7 mouse cellular contexts compared by ENCODE assay signal in the genomic region with DNA sequence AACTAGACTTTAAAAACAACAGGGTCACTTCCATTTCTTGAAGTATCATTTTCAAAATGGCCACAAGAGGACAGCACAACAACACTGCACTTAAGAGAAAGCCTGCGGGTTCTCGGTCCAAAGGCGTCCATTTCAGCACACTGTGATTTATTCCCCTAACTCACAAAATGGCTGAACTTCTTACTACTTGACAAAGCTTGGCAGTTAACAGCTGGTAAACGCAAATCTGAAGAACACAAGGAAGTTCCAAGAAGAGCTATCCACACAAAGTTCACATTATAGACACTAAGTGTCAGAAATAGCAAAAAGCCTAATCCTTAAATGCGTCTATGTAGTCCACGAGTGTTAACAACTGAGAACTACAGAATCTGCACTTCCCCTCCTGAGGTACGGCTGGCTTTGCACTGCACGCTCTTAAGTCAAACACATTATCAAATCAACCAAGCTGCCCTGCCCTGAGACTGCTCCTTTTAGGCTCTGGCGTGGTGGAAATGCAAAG. TPM values are rescaled to one million over a fixed set of nuclear protein-coding genes. Genes with fewer than 3 reads are reported as not detected.
DNase-seq lines count a peak whose midpoint lies in the region; ATAC-seq and TF ChIP-seq lines count a peak whose summit lies in the region.

No protein-coding gene starts in this region.

- peak overlapping the region; percentile 51 for H3K4me2 ChIP-seq in CH12.LX (ENCODE audit: insufficient read depth, low read depth, poor library complexity, severe bottlenecking)
- no peak overlapping the region for H3K4me2 ChIP-seq in embryonic facial prominence, embryonic 11.5 days (ENCODE audit: low read depth, low read length)
- peak overlapping the region; percentile 31 for H3K4me2 ChIP-seq in heart, embryonic 16.5 days (ENCODE audit: low read depth, low read length)

- H3K9ac ChIP-seq in CH12.LX (ENCODE audit: insufficient read depth, low read depth), result peak overlapping the region; percentile 66
- H3K9ac ChIP-seq in embryonic facial prominence, embryonic 11.5 days (replicated peaks; ENCODE audit: low read length), result no peak overlapping the region
- H3K9ac ChIP-seq in heart, embryonic 16.5 days (ENCODE audit: low read length), result peak overlapping the region; percentile 51

- peak; percentile 54; the same call in 1 of the 2 replicates for ATAC-seq in embryonic facial prominence, embryonic 11.5 days (replicated peaks; ENCODE audit: insufficient number of reproducible peaks, low FRiP score, low TSS enrichment, low read depth)
- ATAC-seq in heart, embryonic 16.5 days (replicated peaks; ENCODE audit: extremely low read depth, insufficient read depth, low FRiP score), result peak; percentile 68

- no peak overlapping the region for H3K4me3 ChIP-seq in CH12.LX (replicated peaks in 1 of 3; ENCODE audit: low read depth in 2 of 3, low read length in 2 of 3, poor library complexity in 1 of 3)
- no peak overlapping the region for H3K4me3 ChIP-seq in embryonic facial prominence, embryonic 11.5 days (ENCODE audit: low read depth, low read length)
- H3K4me3 ChIP-seq in heart, embryonic 16.5 days (ENCODE audit: low read length), result no peak overlapping the region

- DNase-seq in CH12.LX (ENCODE audit: extremely low read depth) (peak; percentile 88), WW6 (ENCODE audit: low read depth, low spot score) (peak; percentile 53)
- DNase-seq in embryonic facial prominence, embryonic 11.5 days (ENCODE audit: low spot score), result peak; percentile 83
- DNase-seq in kidney, postnatal 36 days, result peak; percentile 70 to 86
- peak; percentile 85 for DNase-seq in lung, postnatal 10 days
- DNase-seq in retina, adult 2 months (ENCODE audit: low read depth, low spot score), result peak; percentile 65

- no peaks in the 10 kb centered on the region for H3K27me3 ChIP-seq in CH12.LX (replicated peaks)
- no peaks in the 10 kb centered on the region for H3K27me3 ChIP-seq in embryonic facial prominence, embryonic 11.5 days (ENCODE audit: control insufficient read depth, insufficient read depth, low read length)
- H3K27me3 ChIP-seq in heart, embryonic 16.5 days (ENCODE audit: control insufficient read depth, insufficient read depth, low read length), result no peaks in the 10 kb centered on the region

- dilution Hi-C loops in CH12.LX (cut with MboI; ENCODE audit: extremely low pct_ligation_motif_present, extremely low pct_unique_long_range_greater_than_20kb, low sequenced_read_pairs), result no loop called here

- TF ChIP-seq POLR2A in CH12.LX (IDR thresholded peaks at IDR 0.05; ENCODE audit: low read depth, low read length), result peak; percentile 30; the same call in 1 of the 2 replicates

- TF ChIP-seq EP300 in CH12.LX (IDR thresholded peaks at IDR 0.05; ENCODE audit: low read length), result no peak

- in situ Hi-C loops in CH12.LX (cut with MboI; ENCODE audit: low pct_ligation_motif_present, low pct_unique_long_range_greater_than_20kb, low sequenced_read_pairs), result no loop called here

- peak; percentile 82 to 97 for TF ChIP-seq CTCF in CH12.LX (conservative IDR thresholded peaks at IDR 0.05 in 1 of 2, IDR thresholded peaks at IDR 0.05 in 1 of 2; ENCODE audit: low read depth in 2 of 2, low read length in 2 of 2)

- no peaks in the 10 kb centered on the region for H3K9me3 ChIP-seq in CH12.LX (replicated peaks; ENCODE audit: low read length)
- no peaks in the 10 kb centered on the region for H3K9me3 ChIP-seq in embryonic facial prominence, embryonic 11.5 days (replicated peaks; ENCODE audit: control insufficient read depth, low read length)
- no peaks in the 10 kb centered on the region for H3K9me3 ChIP-seq in heart, embryonic 16.5 days (replicated peaks; ENCODE audit: control insufficient read depth, low read length)

- H3K79me2 ChIP-seq in CH12.LX (replicated peaks; ENCODE audit: control insufficient read depth, extremely low read depth, insufficient read depth, poor library complexity, severe bottlenecking), result peaks cover 63% of the 10 kb centered on the region

- WGBS in embryonic facial prominence, embryonic 11.5 days, result 47% methylated on average over 9 of the region's 9 CpGs
- WGBS in heart, embryonic 16.5 days, result 16% methylated on average over 9 of the region's 9 CpGs

- peaks cover 48 to 67% of the 10 kb centered on the region in 2 experiments for H3K36me3 ChIP-seq in CH12.LX (replicated peaks in 1 of 2; ENCODE audit: control insufficient read depth in 1 of 2, insufficient read depth in 1 of 2, low read length in 1 of 2)
- H3K36me3 ChIP-seq in embryonic facial prominence, embryonic 11.5 days (replicated peaks; ENCODE audit: control insufficient read depth, insufficient read depth, low read depth, low read length), result no peaks in the 10 kb centered on the region
- H3K36me3 ChIP-seq in heart, embryonic 16.5 days (ENCODE audit: control insufficient read depth, insufficient read depth), result peaks cover 11% of the 10 kb centered on the region

- peak; percentile 98 for TF ChIP-seq RAD21 in CH12.LX (IDR thresholded peaks at IDR 0.05; ENCODE audit: low read depth, low read length)

- H3K4me1 ChIP-seq in CH12.LX (ENCODE audit: control insufficient read depth in 1 of 2, insufficient read depth in 2 of 2), result peaks cover 3 to 31% of the 10 kb centered on the region in 2 experiments
- H3K4me1 ChIP-seq in embryonic facial prominence, embryonic 11.5 days (ENCODE audit: control insufficient read depth, insufficient read depth, low read length), result no peaks in the 10 kb centered on the region
- peaks cover 24% of the 10 kb centered on the region for H3K4me1 ChIP-seq in heart, embryonic 16.5 days (ENCODE audit: control insufficient read depth, insufficient read depth, low read length)

- H3K27ac ChIP-seq in CH12.LX (ENCODE audit: insufficient read depth, low read depth), result peak overlapping the region; percentile 90
- H3K27ac ChIP-seq in embryonic facial prominence, embryonic 11.5 days (replicated peaks; ENCODE audit: low read depth, low read length), result peak overlapping the region; percentile 57; the same call in 1 of the 2 replicates
- H3K27ac ChIP-seq in heart, embryonic 16.5 days (ENCODE audit: low read length), result peak overlapping the region; percentile 95

TF ChIP-seq in CH12.LX, 34 proteins besides CTCF, POLR2A, EP300 and RAD21:
- TF ChIP-seq SMC3 (IDR thresholded peaks at IDR 0.05; ENCODE audit: low read depth, low read length) (peak; percentile 95), USF2 (conservative IDR thresholded peaks at IDR 0.05; ENCODE audit: low read depth, low read length) (no peak), NELFE (IDR thresholded peaks at IDR 0.05; ENCODE audit: low read depth, low read length) (no peak), HCFC1 (IDR thresholded peaks at IDR 0.05; ENCODE audit: low read depth, low read length) (peak; percentile 68), MEF2A (IDR thresholded peaks at IDR 0.05; ENCODE audit: borderline replicate concordance, low read depth, low read length) (peak; percentile 51; the same call in 1 of the 2 replicates), ZC3H11A (IDR thresholded peaks at IDR 0.05; ENCODE audit: low read depth, low read length) (peak; percentile 100), MXI1 (IDR thresholded peaks at IDR 0.05; ENCODE audit: low read depth, low read length) (no peak), RCOR1 (conservative IDR thresholded peaks at IDR 0.05; ENCODE audit: low read depth, low read length) (peak; percentile 86), KAT2A (IDR thresholded peaks at IDR 0.05; ENCODE audit: insufficient replicate concordance, low read length) (no peak), TBP (conservative IDR thresholded peaks at IDR 0.05; ENCODE audit: low read depth, low read length) (no peak), TCF12 (IDR thresholded peaks at IDR 0.05; ENCODE audit: low read depth, low read length) (0 out of 2 replicates have a peak, but pooled peaks have one; percentile 24), ZNF384 (IDR thresholded peaks at IDR 0.05; ENCODE audit: low read depth, low read length) (no peak), JUND (conservative IDR thresholded peaks at IDR 0.05; ENCODE audit: low read depth, low read length) (peak; percentile 50; the same call in 1 of the 2 replicates), NRF1 (IDR thresholded peaks at IDR 0.05; ENCODE audit: low read depth, low read length) (peak; percentile 82), ELF1 (IDR thresholded peaks at IDR 0.05; ENCODE audit: low read depth, low read length) (no peak), MYC (IDR thresholded peaks at IDR 0.05; ENCODE audit: low read depth, low read length) (peak; percentile 84), SIN3A (IDR thresholded peaks at IDR 0.05; ENCODE audit: low read length) (peak; percentile 66; the same call in 1 of the 2 replicates), ETS1 (conservative IDR thresholded peaks at IDR 0.05; ENCODE audit: low read depth, low read length) (no peak), IRF4 (IDR thresholded peaks at IDR 0.05; ENCODE audit: low read depth, low read length) (peak; percentile 54; the same call in 1 of the 2 replicates), USF1 (IDR thresholded peaks at IDR 0.05; ENCODE audit: low read depth, low read length) (no peak)

RNA-seq across cellular contexts. Expression of gene Chd2, which starts 17.1 kb away (rescaled TPM):
- total RNA-seq in CH12.LX (2012; rRNA removed) (21.4 and 30.9 TPM in 2 replicates), CH12.LX (2014; rRNA removed) (18.2 and 23.2 TPM in 2 replicates)
- polyA plus RNA-seq in CH12.LX (2012; ENCODE audit: insufficient read length, low read depth), result 39.3 and 42.8 TPM in 2 replicates
- 46.6 and 47.8 TPM in 2 replicates for polyA plus RNA-seq in embryonic facial prominence, embryonic 11.5 days (2014; fragmentation: Nextera tagmentation; extraction: Ambion mirVana)
- polyA plus RNA-seq in heart, embryonic 16.5 days (2015; fragmentation: Nextera tagmentation; extraction: Ambion mirVana), result 33.1 and 36.5 TPM in 2 replicates
